Comparison of ENCODE assay signal across 19 mouse cellular contexts in the genomic region with DNA sequence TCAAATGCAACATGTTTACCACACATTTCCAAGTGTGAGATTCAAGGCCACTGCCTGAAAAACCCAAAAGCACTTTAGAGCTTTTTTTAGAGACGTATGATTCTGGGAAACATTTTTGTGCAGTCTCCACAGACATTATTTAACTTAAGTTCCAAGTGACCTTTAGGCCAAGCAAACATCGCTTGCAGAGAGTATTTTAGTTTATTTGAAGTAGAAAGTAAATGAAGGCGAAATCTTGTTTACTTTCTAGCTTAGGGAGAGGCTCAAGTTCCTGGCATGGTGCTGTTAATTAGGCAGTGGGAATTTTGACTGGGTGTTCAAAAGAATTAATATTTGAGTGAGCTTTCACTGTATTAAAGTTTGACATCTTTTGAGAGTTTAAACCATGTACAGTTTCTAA.
"Had no signal": no experiment of that assay in that cellular context is flagged by ENCODE, and none has a peak within 500 bp of the region (broad histone marks: within the 10 kb centered on the region; RNA-seq: fewer than 3 reads in every experiment).

No protein-coding gene starts in this region.

- DNase-seq: lung, postnatal 14 days; midbrain, embryonic 14.5 days; retina, postnatal 1 day; right cerebral cortex, adult 18-20 months; right cerebral cortex, postnatal 25 days; right cerebral cortex, postnatal 4 days; spleen, adult 18-20 months; thymus, adult 2 months; thymus, postnatal 25 days; thymus, postnatal 4 days had no signal

- H3K4me2 ChIP-seq: liver, embryonic 12.5 days; midbrain, embryonic 12.5 days; neural tube, embryonic 13.5 days; neural tube, embryonic 15.5 days; stomach, embryonic 15.5 days had no signal

- H3K27ac ChIP-seq: liver, embryonic 12.5 days; liver, embryonic 14.5 days; midbrain, embryonic 10.5 days; midbrain, embryonic 12.5 days; neural tube, embryonic 13.5 days; neural tube, embryonic 15.5 days; stomach, embryonic 15.5 days had no signal

- H3K4me3 ChIP-seq: liver, embryonic 12.5 days; midbrain, embryonic 10.5 days; midbrain, embryonic 12.5 days; myocyte; neural tube, embryonic 13.5 days; neural tube, embryonic 15.5 days; stomach, embryonic 15.5 days had no signal

- H3K27me3 ChIP-seq: liver, embryonic 12.5 days; midbrain, embryonic 12.5 days; neural tube, embryonic 13.5 days; neural tube, embryonic 15.5 days; stomach, embryonic 15.5 days had no signal

- H3K9me3 ChIP-seq: liver, embryonic 12.5 days; midbrain, embryonic 10.5 days; midbrain, embryonic 12.5 days; neural tube, embryonic 13.5 days; neural tube, embryonic 15.5 days; stomach, embryonic 15.5 days had no signal

- H3K4me1 ChIP-seq: liver, embryonic 12.5 days; midbrain, embryonic 10.5 days; midbrain, embryonic 12.5 days; neural tube, embryonic 13.5 days; neural tube, embryonic 15.5 days; stomach, embryonic 15.5 days had no signal

- H3K9ac ChIP-seq: liver, embryonic 12.5 days; liver, embryonic 14.5 days; midbrain, embryonic 12.5 days; neural tube, embryonic 13.5 days; neural tube, embryonic 15.5 days; stomach, embryonic 15.5 days had no signal

- H3K36me3 ChIP-seq: liver, embryonic 12.5 days; midbrain, embryonic 10.5 days; midbrain, embryonic 12.5 days; neural tube, embryonic 13.5 days; neural tube, embryonic 15.5 days; stomach, embryonic 15.5 days had no signal

- ATAC-seq: liver, embryonic 12.5 days; midbrain, embryonic 16.5 days had no signal
